20 mouse cellular contexts compared by ENCODE assay signal in genomic region chr2:160318255-160318654, GRCm38 (mm10). TPM values are rescaled to one million over a fixed set of nuclear protein-coding genes. Genes with fewer than 3 reads are reported as not detected.
"Had no signal": no experiment of that assay in that cellular context is flagged by ENCODE, and none has a peak within 500 bp of the region (broad histone marks: within the 10 kb centered on the region; RNA-seq: fewer than 3 reads in every experiment).

No protein-coding gene starts in this region.

- H3K36me3 ChIP-seq: liver, embryonic 15.5 days; lung, embryonic 15.5 days; midbrain, embryonic 12.5 days; neural tube, embryonic 12.5 days; stomach, embryonic 15.5 days had no signal

- ATAC-seq: liver, postnatal 0 days; midbrain, embryonic 16.5 days had no signal

- H3K27me3 ChIP-seq: liver, embryonic 15.5 days; lung, embryonic 15.5 days; megakaryocyte, embryonic 14.5 days; midbrain, embryonic 12.5 days; neural tube, embryonic 12.5 days; stomach, embryonic 15.5 days had no signal

- H3K27ac ChIP-seq: liver, embryonic 15.5 days; lung, embryonic 15.5 days; macrophage; midbrain, embryonic 12.5 days; neural tube, embryonic 12.5 days; stomach, embryonic 15.5 days; stomach, postnatal 0 days had no signal

- H3K9ac ChIP-seq: liver, embryonic 15.5 days; liver, postnatal 0 days; lung, embryonic 15.5 days; midbrain, embryonic 12.5 days; neural tube, embryonic 12.5 days; stomach, embryonic 15.5 days had no signal

- H3K4me1 ChIP-seq: liver, embryonic 15.5 days; lung, embryonic 15.5 days; megakaryocyte, embryonic 14.5 days; stomach, embryonic 15.5 days had no signal

- H3K4me2 ChIP-seq: liver, embryonic 15.5 days; lung, embryonic 15.5 days; midbrain, embryonic 12.5 days; neural tube, embryonic 12.5 days; stomach, embryonic 15.5 days had no signal

- H3K4me3 ChIP-seq: liver, embryonic 15.5 days; lung, embryonic 15.5 days; megakaryocyte, embryonic 14.5 days; midbrain, embryonic 12.5 days; neural tube, embryonic 12.5 days; stomach, embryonic 15.5 days had no signal

- DNase-seq: liver, postnatal 0 days; lung, adult 2 months; lung, postnatal 10 days; lung, postnatal 36 days; midbrain, embryonic 14.5 days; right cerebral cortex, postnatal 14 days; thymus, adult 2 months; thymus, postnatal 25 days; thymus, postnatal 4 days had no signal

- H3K9me3 ChIP-seq: liver, embryonic 15.5 days; lung, embryonic 15.5 days; megakaryocyte, embryonic 14.5 days; midbrain, embryonic 12.5 days; neural tube, embryonic 12.5 days; stomach, embryonic 15.5 days had no signal

RNA-seq across cellular contexts. Expression of gene Gm826, which starts 15.7 kb away (rescaled TPM):
- total RNA-seq: neutrophil, adult 5-6 weeks had no signal
- polyA plus RNA-seq: midbrain, embryonic 16.5 days; neural tube, embryonic 14.5 days; stomach, postnatal 0 days had no signal
